Mouse (Mus musculus) liver, postnatal 0 days (tissue): ENCODE results near the gene Zcchc7. TPM values are rescaled to one million over a fixed set of nuclear protein-coding genes. Genes with fewer than 3 reads are reported as not detected.

Experiments used
- ATAC-seq: fragments of 200-750 bp; cut with Nextera tagmentation; 2 replicates; pipeline ENCODE4 v1.8.0; 2017; ENCODE audit warnings: mild to moderate bottlenecking, moderate library complexity
- DNase-seq: peaks from one replicate; pipeline ENCODE4 v3.0.0-alpha.2; 2016
- H3K27ac ChIP-seq: fragments of 300-500 bp; sonication (generic); 2 replicates; pipeline ENCODE4 v1.5.1; 2014; ENCODE audit warnings: antibody characterized with exemption, moderate library complexity, mild to moderate bottlenecking, low read depth
- H3K27me3 ChIP-seq: fragments of 300-500 bp; sonication (generic); 2 replicates; pipeline ENCODE4 v1.6.1; 2014; ENCODE audit warnings: low read length, control low read depth, mixed read lengths; ENCODE audit not compliant: insufficient read depth
- H3K36me3 ChIP-seq: fragments of 300-500 bp; sonication (generic); replicated peaks from 2 replicates; pipeline ENCODE4 v1.6.1; 2014; ENCODE audit warnings: mild to moderate bottlenecking, control low read depth, low read length, moderate library complexity, mixed read lengths; ENCODE audit not compliant: insufficient read depth
- H3K4me1 ChIP-seq: fragments of 300-500 bp; sonication (generic); 2 replicates; pipeline ENCODE4 v1.6.1; 2014; ENCODE audit warnings: antibody characterized with exemption, mild to moderate bottlenecking, control low read depth; ENCODE audit not compliant: insufficient read depth
- H3K4me2 ChIP-seq: fragments of 300-500 bp; sonication (generic); 2 replicates; pipeline ENCODE4 v1.6.1; 2014; ENCODE audit warnings: low read depth, mild to moderate bottlenecking, low read length, moderate library complexity, mixed read lengths
- H3K4me3 ChIP-seq: fragments of 300-500 bp; sonication (generic); 2 replicates; pipeline ENCODE4 v1.5.1; 2014; ENCODE audit warnings: low read depth, low read length
- H3K9ac ChIP-seq: fragments of 300-500 bp; sonication (generic); replicated peaks from 2 replicates; pipeline ENCODE4 v1.6.1; 2014; ENCODE audit warnings: mild to moderate bottlenecking, moderate library complexity
- H3K9me3 ChIP-seq: fragments of 300-500 bp; sonication (generic); 2 replicates; pipeline ENCODE4 v1.6.1; 2016; ENCODE audit warnings: mild to moderate bottlenecking, control low read depth, low read length, mixed read lengths
- CTCF ChIP-seq: sonication (generic); IDR thresholded peaks from 2 replicates; pipeline ENCODE4 v1.5.1; 2016; ENCODE audit warnings: antibody characterized with exemption, low read depth
- EP300 ChIP-seq: IDR thresholded peaks from 2 replicates; pipeline ENCODE4 v1.6.1; 2016; ENCODE audit warnings: antibody characterized with exemption, low read depth, mild to moderate bottlenecking
- WGBS: fragments of 180-500 bp; shearing (Covaris S2); extraction: QIAGEN DNeasy Blood & Tissue Kit; methylation state at CpG from one replicate; pipeline ENCODE4 v1.1.7; 2014; ENCODE audit not compliant: insufficient replicate concordance; 5-methylcytosine and 5-hydroxymethylcytosine counted together
- polyA plus RNA-seq: library from polyadenylated mRNA; unstranded; fragments of >200 nt; fragmentation: Nextera tagmentation; extraction: Ambion mirVana; gene quantifications from 2 replicates; pipeline ENCODE4 v1.2.1, GENCODE M21; 2015

Zcchc7 gene
- polyA plus RNA-seq, 1 experiment from 2014 or later = 19.6 TPM

- Histone ChIP-seq H3K27me3 (peaks cover 97% of the 10 kb centered on the region), H3K4me1 (0 out of 2 replicates have a peak, but pooled peaks cover 4% of the 10 kb centered on the region), H3K4me2 (0 out of 2 replicates have a peak within 1 kb of the TSS, but pooled peaks have one; percentile 41), H3K27ac (peak within 1 kb of the TSS; percentile 16; the same call in 1 of the 2 replicates), H3K36me3 (no peaks in the 10 kb centered on the region), H3K9ac (no peak within 1 kb of the TSS; the same call in 1 of the 2 replicates), H3K9me3 (no peaks in the 10 kb centered on the region), H3K4me3 (peak within 1 kb of the TSS; percentile 20)
- DNase-seq (no peak), ATAC-seq (no peak)
- WGBS = 26% methylated on average over 16 of the region's 16 CpGs
- no peak for TF ChIP-seq EP300
- TF ChIP-seq CTCF = no peak
Observed at GRCm38 (mm10) chr4:44709740-44710700, 45.7 kb upstream of the Zcchc7 start, which contains the start of gene Pax5. Pax5 (minus strand) TSS chr4:44710487.

DNA sequence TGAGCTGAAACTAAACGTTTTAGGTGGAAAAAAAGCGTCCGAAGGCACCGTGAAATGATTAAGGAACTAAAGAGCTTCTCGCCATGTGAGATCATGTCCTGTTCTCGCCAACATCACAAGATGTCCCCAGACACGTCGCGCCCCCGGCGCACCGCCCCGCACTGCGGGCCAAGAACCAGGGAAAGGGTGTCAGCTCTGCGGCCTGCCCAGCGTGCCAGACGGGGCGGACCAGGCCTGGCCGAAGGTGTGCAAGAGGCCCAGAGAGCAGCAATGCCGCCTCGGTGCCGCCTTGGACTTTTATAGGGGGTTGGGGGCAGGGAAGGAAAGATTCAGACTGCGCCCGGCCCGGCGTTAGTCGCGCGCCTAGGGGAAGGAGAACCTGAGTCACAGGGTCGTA is 45.0 kb upstream of the Zcchc7 start:
- Histone ChIP-seq H3K27me3 (peaks cover 97% of the 10 kb centered on the region), H3K36me3 (no peaks in the 10 kb centered on the region), H3K27ac (peak overlapping the region; percentile 16; the same call in 1 of the 2 replicates), H3K4me3 (peak overlapping the region; percentile 20), H3K9ac (no peak overlapping the region; the same call in 1 of the 2 replicates), H3K9me3 (no peaks in the 10 kb centered on the region), H3K4me1 (0 out of 2 replicates have a peak, but pooled peaks cover 4% of the 10 kb centered on the region), H3K4me2 (no peak overlapping the region)
- DNase-seq = peak; percentile 27
- no peak for TF ChIP-seq CTCF
- TF ChIP-seq EP300 = no peak
- under 1% methylated on average over 30 of the region's 30 CpGs for WGBS
- no peak for ATAC-seq

GRCm38 (mm10) chr4:44711136-44711900 is 44.4 kb upstream of the Zcchc7 start:
- Histone ChIP-seq H3K27me3 (peaks cover 93% of the 10 kb centered on the region), H3K9me3 (no peaks in the 10 kb centered on the region), H3K36me3 (no peaks in the 10 kb centered on the region), H3K4me1 (0 out of 2 replicates have a peak, but pooled peaks cover 4% of the 10 kb centered on the region), H3K4me2 (peak overlapping the region; percentile 41; the same call in 1 of the 2 replicates), H3K4me3 (peak overlapping the region; percentile 23; the same call in 1 of the 2 replicates), H3K27ac (peak overlapping the region; percentile 16; the same call in 1 of the 2 replicates), H3K9ac (no peak overlapping the region; the same call in 1 of the 2 replicates)
- ATAC-seq (no peak), DNase-seq (no peak)
- TF ChIP-seq EP300 (no peak), CTCF (no peak)
- 5% methylated on average over 25 of the region's 25 CpGs for WGBS

- ATAC-seq = no peak
- Histone ChIP-seq H3K9me3 (no peaks in the 10 kb centered on the region), H3K27ac (no peak overlapping the region; the same call in 1 of the 2 replicates), H3K4me1 (0 out of 2 replicates have a peak, but pooled peaks cover 4% of the 10 kb centered on the region), H3K9ac (0 out of 2 replicates have a peak overlapping the region, but pooled peaks have one; percentile 34), H3K36me3 (no peaks in the 10 kb centered on the region), H3K4me3 (peak overlapping the region; percentile 23), H3K27me3 (peaks cover 93% of the 10 kb centered on the region), H3K4me2 (peak overlapping the region; percentile 41)
- TF ChIP-seq CTCF = no peak
- TF ChIP-seq EP300 = no peak
- DNase-seq = no peak
- WGBS = 2% methylated on average over 25 of the region's 25 CpGs
Observed at GRCm38 (mm10) chr4:44712051-44712700, 43.5 kb upstream of the Zcchc7 start.

GRCm38 (mm10) chr4:44712786-44713553 is 42.7 kb upstream of the Zcchc7 start:
- TF ChIP-seq EP300 = no peak
- TF ChIP-seq CTCF = no peak
- no peaks in the 10 kb centered on the region for H3K9me3 ChIP-seq
- H3K27me3 ChIP-seq = peaks cover 92% of the 10 kb centered on the region
- peak overlapping the region; percentile 23; the same call in 1 of the 2 replicates for H3K4me3 ChIP-seq
- no peaks in the 10 kb centered on the region for H3K36me3 ChIP-seq
- DNase-seq = peak; percentile 29
- 2% methylated on average over 50 of the region's 50 CpGs for WGBS
- H3K27ac ChIP-seq = 0 out of 2 replicates have a peak overlapping the region, but pooled peaks have one; percentile 11
- no peak for ATAC-seq
- H3K9ac ChIP-seq = no peak overlapping the region
- H3K4me2 ChIP-seq = peak overlapping the region; percentile 41
- H3K4me1 ChIP-seq = 0 out of 2 replicates have a peak, but pooled peaks cover 4% of the 10 kb centered on the region
